Mouse (Mus musculus) heart, postnatal 4 days (tissue): ENCODE data around the gene Cyb5r3. TPM values are rescaled to one million over a fixed set of nuclear protein-coding genes. Genes with fewer than 3 reads are reported as not detected.
"Not testable (repeated sequence)": the region's sequence is repeated elsewhere in the genome, so short reads cannot be mapped to it uniquely, and the experiment has no call there.

Experiments
- DNase-seq: peaks from one replicate; pipeline ENCODE4 v3.0.0; 2021
- total RNA-seq, 2 experiments: library from RNA; stranded (reverse); gene quantifications; 2 replicates each; pipeline ENCODE4 v1.2.3; 2021

Gene Cyb5r3
- total RNA-seq, 2 experiments from 2014 or later: 135 to 141 TPM

DNA sequence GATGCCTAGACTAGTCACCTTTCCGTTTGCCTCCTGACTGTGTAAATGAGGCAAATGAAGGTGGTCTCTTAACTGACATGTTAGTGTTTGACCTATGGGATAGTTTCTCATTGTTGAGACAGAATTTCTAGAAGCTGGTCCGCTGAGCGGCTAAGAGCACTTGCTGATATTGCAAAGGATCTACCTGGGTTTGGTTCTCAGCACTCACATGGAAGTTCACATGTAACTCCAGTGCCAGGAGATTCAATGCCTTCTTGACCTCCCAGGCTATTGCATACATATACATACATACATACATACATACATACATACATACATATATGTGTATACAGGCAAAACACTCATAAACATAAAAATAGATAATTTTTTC is 22.3 kb downstream of the Cyb5r3 start:
- no peak for DNase-seq

DNA sequence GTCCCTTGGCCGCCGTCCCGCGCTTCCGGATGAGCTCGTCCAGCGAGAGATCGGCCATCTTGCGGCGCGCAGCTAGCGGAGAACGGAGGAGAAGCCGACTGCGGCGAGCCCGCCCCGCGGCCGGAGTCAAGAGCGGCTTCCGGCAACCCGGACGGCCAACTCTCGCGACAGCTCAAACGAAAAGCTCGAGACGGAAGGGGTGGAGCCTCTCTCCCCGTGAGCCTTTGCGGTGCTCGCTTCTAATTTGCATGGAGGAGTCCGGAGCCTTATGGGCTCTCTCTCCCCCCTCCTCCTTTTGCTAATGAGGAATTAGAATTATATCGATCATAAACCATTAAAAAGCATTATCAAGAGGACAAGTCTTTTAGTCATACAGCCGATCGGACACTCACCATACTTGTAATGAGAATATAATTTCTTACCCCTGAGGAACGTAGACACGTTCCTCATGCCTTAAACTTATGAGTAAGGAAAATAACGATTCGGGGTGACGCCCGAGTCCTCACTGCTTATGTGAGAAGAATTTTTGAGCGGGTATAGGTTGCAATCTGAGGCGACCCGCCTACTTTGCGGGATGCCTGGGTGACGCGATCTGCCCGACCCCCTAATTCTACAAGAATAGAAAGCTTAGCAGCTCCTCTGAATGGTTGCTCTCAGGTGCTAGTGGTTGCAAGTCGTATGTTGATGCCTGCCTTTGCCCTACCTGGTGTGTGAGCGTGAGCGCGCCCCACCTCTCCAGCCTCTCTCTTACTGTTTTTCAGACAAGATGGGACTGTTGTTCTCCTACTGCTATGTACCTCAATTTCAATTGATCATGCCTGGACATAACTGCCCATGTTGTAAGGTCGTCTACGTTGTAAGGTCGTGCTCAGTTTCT is 23.0 kb downstream of the Cyb5r3 start, which contains the start of gene Poldip3:
Gene Poldip3, minus strand, starts transcription at position 189 of the 877 bp plus-strand sequence.
- DNase-seq: peak; percentile 99

DNA sequence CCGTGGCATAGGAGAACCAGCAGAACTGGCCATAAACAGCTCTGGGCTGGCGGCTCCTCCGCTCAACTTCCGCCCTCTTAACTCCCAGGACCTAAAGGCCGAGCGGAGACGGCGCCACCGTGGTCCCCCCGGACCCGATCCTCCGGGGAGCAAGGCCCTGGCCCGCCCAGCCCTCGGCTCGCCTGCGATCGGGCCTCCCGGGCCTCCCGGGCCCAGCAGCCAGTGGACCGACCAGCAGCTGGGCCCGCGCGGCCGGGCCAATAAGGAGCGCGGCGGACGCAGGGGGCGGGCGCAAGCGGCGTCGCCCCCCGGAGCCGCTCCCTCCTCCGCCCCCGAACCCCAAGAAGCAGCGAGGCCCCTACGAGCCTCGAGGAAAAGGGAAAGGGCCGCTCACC is 23.6 kb downstream of the Cyb5r3 start:
- no peak for DNase-seq

DNA sequence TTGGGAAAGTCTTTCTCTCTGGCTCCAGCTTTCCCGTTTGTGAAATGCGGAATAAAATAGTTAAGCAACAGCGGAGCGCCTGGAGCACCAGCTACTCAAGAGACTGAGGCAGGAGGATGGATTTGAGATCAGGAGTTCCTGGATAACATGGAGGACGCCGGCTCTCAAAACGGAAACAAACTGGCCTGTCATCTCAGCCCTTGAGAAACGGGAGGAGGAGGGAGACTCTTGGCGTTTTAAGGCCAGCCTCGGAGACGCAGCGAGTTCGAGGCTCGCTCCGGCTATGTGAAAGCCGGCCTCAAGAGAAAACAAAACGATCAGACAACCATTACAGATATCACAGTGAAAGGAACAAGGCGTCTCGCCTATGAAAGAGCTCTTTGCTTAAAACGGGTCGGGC is 24.0 kb downstream of the Cyb5r3 start:
- no peak for DNase-seq

GRCm38 (mm10) chr15:83145541-83145940 is 26.9 kb downstream of the Cyb5r3 start:
- DNase-seq: no peak

DNA sequence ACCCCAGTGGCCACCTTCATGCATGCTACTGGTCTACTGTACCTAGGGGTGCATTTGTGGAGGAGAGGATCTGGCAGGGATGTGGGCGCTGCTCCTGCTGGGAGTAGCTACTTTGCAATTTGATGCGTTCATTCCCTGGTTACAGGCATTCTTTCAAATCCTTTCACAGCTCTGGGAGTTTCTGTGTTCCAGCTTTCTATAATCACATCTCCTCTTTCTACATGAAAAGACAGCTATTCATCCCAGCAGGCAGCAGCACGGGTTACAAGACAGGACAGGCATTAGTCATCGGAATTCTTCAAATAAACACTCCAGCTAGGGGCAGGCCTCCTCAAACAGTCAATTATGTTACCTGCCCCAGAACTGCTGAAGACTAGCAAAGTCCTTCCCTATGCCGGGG is 29.5 kb downstream of the Cyb5r3 start:
- no peak for DNase-seq

DNA sequence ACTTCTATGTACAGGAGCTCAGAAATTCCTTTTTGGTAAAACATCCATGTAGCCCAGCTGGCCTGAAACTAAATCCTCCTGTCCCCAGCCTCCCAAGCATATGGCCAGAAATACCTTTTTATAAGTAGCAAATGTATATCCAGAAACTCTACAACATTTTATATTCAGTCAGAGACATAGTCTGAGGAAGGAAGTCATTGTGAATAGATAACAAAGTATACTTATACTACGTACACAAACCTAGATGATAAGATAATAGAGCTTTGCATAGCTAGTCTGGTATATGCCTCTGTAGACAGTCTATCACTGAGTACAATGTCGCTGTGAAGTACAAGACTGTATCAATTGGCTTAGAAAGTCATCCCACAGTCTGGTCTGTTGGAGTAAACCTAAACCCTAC is 36.7 kb downstream of the Cyb5r3 start:
- no peak for DNase-seq

GRCm38 (mm10) chr15:83134671-83135070 is 37.7 kb downstream of the Cyb5r3 start:
- DNase-seq: no peak

GRCm38 (mm10) chr15:83129530-83130231 is 42.7 kb downstream of the Cyb5r3 start:
- no peak for DNase-seq

GRCm38 (mm10) chr15:83127037-83127436 is 45.4 kb downstream of the Cyb5r3 start:
- DNase-seq: not testable (repeated sequence)

DNA sequence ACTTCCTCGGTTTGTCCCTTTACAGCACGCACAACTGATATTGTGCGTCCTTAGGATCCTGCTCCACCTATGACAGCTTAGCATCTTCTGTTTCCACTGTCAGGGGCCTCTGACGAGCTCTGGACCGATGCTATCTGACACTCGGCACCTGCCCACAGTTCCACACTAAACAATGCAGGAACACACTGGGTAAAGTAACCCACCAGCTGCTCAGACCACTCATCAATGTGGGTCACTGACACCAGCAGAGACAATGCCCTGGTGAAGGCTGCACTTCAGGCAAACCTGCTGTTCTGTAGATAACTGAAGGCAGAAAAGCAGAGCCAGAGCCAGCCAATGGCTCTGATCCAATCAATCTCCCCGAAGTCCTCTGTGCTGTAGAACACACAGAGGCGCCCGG is 45.8 kb downstream of the Cyb5r3 start:
- DNase-seq: no peak

GRCm38 (mm10) chr15:83124625-83125024 is 47.8 kb downstream of the Cyb5r3 start:
- no peak for DNase-seq

DNA sequence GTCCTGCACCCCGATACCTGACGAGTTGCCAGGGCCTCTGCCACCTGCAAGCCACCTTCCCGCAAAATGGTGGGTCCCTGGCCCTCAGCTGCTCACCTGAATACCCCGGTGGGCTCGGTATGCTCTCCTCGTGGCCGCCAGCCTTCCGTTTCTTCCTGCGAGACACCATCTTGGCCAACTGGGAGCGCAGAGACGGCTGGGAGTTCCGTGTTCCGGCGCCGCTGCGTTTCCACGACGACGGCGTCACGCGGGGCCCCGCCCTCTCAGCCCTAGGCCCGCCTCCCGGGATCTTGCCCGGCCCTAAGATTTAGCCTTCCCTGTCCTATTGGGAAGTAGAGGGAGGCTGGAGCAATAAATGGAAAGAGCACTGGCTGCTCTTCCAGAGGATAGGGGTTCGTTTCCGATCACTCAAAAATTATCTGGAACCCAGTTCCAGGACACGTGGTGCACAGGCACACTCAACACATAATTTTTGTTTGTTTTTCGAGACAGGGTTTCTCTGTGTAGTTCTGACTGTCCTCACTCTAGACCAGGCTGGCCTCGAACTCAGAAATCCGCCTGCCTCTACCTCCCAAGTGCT is 49.7 kb downstream of the Cyb5r3 start, which contains the start of gene Rrp7a:
Gene Rrp7a, minus strand, starts transcription at position 236 of the 580 bp plus-strand sequence.
- DNase-seq: peak; percentile 95

DNA sequence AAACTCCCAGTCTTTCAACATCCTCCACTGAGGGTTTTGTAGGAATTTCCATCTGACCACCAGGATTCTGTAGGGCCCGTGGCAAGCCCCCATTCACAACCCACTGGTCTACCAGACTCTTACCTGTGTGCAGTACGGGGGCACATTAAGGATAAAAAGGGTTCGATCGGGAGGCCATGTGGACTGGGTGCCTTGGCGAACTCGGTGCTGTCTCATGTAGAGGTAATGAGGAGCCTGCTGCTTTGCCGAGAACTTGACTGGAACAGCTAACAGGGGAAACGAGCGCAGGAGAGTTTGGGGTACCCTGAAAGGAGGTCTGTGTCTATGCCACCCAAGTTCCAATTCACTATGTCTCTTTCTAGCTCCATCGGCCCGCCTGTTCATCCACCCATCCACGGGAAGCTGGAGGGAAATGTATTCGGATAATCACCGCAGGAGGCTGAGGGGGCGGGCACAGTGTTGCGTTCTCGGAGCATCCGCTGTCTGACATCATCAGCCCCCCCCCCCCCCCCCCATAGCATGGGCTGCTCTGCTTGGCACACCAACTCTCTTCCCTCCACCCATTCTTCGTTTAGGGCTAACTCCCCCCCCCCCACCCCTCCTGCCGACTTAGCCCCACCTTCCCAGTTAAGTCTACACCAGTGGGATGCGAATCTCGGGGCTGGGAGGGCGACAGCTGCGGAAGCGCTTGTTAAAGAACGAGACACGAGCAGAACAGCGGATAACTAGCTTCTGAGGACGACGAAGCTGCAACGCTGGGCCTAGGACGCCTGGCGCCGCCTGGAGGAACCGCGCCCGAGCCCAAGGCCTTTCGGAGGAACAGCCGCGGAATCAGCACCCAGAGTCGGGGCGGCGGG is 50.5 kb downstream of the Cyb5r3 start:
- peak; percentile 45 for DNase-seq

- DNase-seq: peak; percentile 66
These were observed 54.0 kb downstream of the Cyb5r3 start for GRCm38 (mm10) chr15:83118360-83118759.

DNA sequence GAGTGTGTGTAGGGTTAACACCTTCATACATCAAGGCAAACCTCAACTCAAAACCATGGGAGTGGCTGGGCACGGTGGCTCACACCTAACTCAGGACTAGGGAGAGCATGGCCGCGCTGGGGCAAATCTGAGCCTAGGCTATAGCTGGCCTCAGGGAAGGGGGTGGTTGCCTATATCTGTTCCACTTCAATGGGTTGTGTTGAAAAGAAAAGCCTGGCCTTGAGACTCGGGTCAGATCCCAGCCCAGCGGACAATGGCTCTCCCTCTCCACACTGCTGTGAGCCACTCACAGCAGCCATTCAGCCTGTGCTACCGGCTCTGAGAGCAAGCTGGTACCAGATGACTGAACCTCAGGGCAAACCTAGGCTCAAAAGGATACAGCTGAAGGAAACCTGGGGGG is 57.3 kb downstream of the Cyb5r3 start:
- DNase-seq: no peak

GRCm38 (mm10) chr15:83114106-83114505 is 58.3 kb downstream of the Cyb5r3 start:
- no peak for DNase-seq

DNA sequence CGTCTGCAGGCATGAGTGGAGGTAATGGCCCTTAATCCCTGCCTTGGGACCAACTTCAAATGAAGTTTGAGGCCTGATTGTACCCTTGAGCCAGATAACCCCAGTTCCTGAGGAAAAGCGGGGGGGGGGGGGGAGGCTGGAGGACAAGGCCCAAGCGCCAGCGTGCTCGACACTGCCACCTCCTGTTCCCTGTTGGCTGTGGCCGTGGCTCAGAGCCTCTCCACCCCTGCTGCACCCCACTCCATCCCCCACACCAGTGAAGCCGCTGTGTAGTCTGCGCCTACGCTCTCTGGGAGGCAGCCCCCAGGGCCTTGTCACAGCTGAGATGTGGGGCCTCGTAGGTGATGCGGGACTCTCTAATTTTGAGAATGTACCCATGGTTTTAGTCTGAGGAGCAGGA is 59.5 kb downstream of the Cyb5r3 start:
- DNase-seq: peak; percentile 88

GRCm38 (mm10) chr15:83111874-83112273 is 60.5 kb downstream of the Cyb5r3 start:
- no peak for DNase-seq

DNA sequence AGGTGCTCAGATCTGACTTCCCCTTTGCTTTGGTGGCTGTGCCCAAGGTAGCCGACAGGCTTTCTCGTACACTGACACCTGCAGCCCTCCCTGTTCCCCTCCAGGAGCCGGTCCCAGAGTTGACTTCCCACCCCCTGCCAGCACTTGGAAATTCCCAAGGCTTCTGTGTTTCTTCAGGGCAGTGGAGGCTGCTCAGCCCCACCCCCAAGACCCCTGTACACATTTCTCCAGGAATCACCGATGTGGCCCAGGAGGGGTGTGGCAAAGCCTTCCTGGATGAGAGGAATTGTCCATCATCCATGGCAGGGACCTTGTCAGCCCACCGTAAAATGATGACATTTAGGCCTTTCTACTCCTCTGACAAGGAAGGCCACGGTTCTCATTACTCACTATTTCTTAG is 61.1 kb downstream of the Cyb5r3 start:
- no peak for DNase-seq

- DNase-seq: no peak
These were observed 64.6 kb downstream of the Cyb5r3 start for GRCm38 (mm10) chr15:83107814-83108213.

- no peak for DNase-seq
These were observed 66.0 kb downstream of the Cyb5r3 start for GRCm38 (mm10) chr15:83106426-83106825.
